Mouse (Mus musculus) gastrocnemius, postnatal 36 days (tissue): ENCODE results near the gene Rheb. TPM values are rescaled to one million over a fixed set of nuclear protein-coding genes. Genes with fewer than 3 reads are reported as not detected.
"Not testable (repeated sequence)": the region's sequence is repeated elsewhere in the genome, so short reads cannot be mapped to it uniquely, and the experiment has no call there.

Experiments used
- DNase-seq, 2 experiments: peaks; one replicate each; pipeline ENCODE4 v3.0.0; 2022
- intact Hi-C: fragments of 180-260 bp; cut with DNase I; formaldehyde crosslinking; loops from one replicate; pipeline ENCODE4 v1.15.1; 2025
- long read RNA-seq, 2 experiments: library from polyadenylated mRNA; stranded (forward); transcript quantifications; one replicate each; pipeline ENCODE4 v2.0.0; 2021
- total RNA-seq, 2 experiments: library from RNA; stranded (reverse); gene quantifications; 2 replicates each; pipeline ENCODE4 v1.2.3; 2021

Gene Rheb
- 10 to 100 TPM; 55.9 to 62.0 TPM for total RNA-seq
- long read RNA-seq, experiment 1, transcript Rheb-201 (8 exons, 1,784 nt): major isoform, 196 of 205 reads
- long read RNA-seq, experiment 1, partial matches to known transcripts: 1 of 205 reads
- long read RNA-seq, experiment 1, other reads (novel, unspliced or antisense): 8 of 205 reads
- long read RNA-seq, experiment 2, transcript Rheb-201 (8 exons, 1,784 nt): major isoform, 214 of 230 reads
- long read RNA-seq, experiment 2, partial matches to known transcripts: 1 of 230 reads
- long read RNA-seq, experiment 2, other reads (novel, unspliced or antisense): 15 of 230 reads

GRCm38 (mm10) chr5:24842274-24843102 is at the start of gene Rheb:
Gene Rheb, minus strand, starts transcription at chr5:24842624.
- intact Hi-C loops: no loop called here
- peak; percentile 98 for DNase-seq

- DNase-seq: no peak
- intact Hi-C loops: no loop called here
Measured at GRCm38 (mm10) chr5:24889860-24890259, 47.4 kb upstream of the Rheb start.

GRCm38 (mm10) chr5:24888874-24889591 is 46.6 kb upstream of the Rheb start:
- intact Hi-C loops: no loop called here
- no peak for DNase-seq

GRCm38 (mm10) chr5:24887271-24887670 is 44.8 kb upstream of the Rheb start:
- no peak for DNase-seq
- intact Hi-C loops: no loop called here

- intact Hi-C loops: no loop called here
- no peak for DNase-seq
Measured at GRCm38 (mm10) chr5:24878713-24879112, 36.3 kb upstream of the Rheb start.

- no peak for DNase-seq
- intact Hi-C loops: no loop called here
Measured at GRCm38 (mm10) chr5:24877836-24878624, 35.6 kb upstream of the Rheb start.

GRCm38 (mm10) chr5:24876653-24877052 is 34.2 kb upstream of the Rheb start:
- no peak for DNase-seq
- intact Hi-C loops: no loop called here

GRCm38 (mm10) chr5:24874111-24874510 is 31.7 kb upstream of the Rheb start:
- no peak for DNase-seq
- intact Hi-C loops: no loop called here

GRCm38 (mm10) chr5:24873221-24873620 is 30.8 kb upstream of the Rheb start:
- no peak for DNase-seq
- intact Hi-C loops: no loop called here

GRCm38 (mm10) chr5:24871276-24871675 is 28.9 kb upstream of the Rheb start:
- intact Hi-C loops: no loop called here
- DNase-seq: no peak

- intact Hi-C loops: no loop called here
- DNase-seq: no peak
Measured at GRCm38 (mm10) chr5:24869796-24870289, 27.4 kb upstream of the Rheb start.

GRCm38 (mm10) chr5:24863804-24864203 is 21.4 kb upstream of the Rheb start:
- no peak for DNase-seq
- intact Hi-C loops: no loop called here

GRCm38 (mm10) chr5:24861449-24861930 is 19.1 kb upstream of the Rheb start:
- no peak for DNase-seq
- intact Hi-C loops: no loop called here

- intact Hi-C loops: no loop called here
- DNase-seq: no peak
Measured at GRCm38 (mm10) chr5:24860635-24861448, 18.4 kb upstream of the Rheb start.

- DNase-seq: no peak
- intact Hi-C loops: no loop called here
Measured at GRCm38 (mm10) chr5:24859771-24860540, 17.5 kb upstream of the Rheb start.

- intact Hi-C loops: no loop called here
- no peak for DNase-seq
Measured at GRCm38 (mm10) chr5:24854827-24855600, 12.6 kb upstream of the Rheb start.

GRCm38 (mm10) chr5:24854256-24854655 is 11.8 kb upstream of the Rheb start:
- intact Hi-C loops: no loop called here
- DNase-seq: no peak

GRCm38 (mm10) chr5:24848261-24848660 is 5.8 kb upstream of the Rheb start:
- DNase-seq, intact Hi-C loops: not testable (repeated sequence)
